Mouse (Mus musculus) stomach, postnatal 0 days (tissue): Measurements from ENCODE around the gene Dnajc15.

Source experiments
- CTCF ChIP-seq: IDR thresholded peaks from 2 replicates; pipeline ENCODE4 v1.5.1; 2016; ENCODE audit warnings: antibody characterized with exemption, low read depth, mild to moderate bottlenecking, moderate library complexity
- EP300 ChIP-seq: optimal IDR thresholded peaks from 2 replicates; pipeline ENCODE3; 2016; ENCODE audit warnings: antibody characterized with exemption

GRCm38 (mm10) chr14:77832359-77832758 lies 42.6 kb downstream of the Dnajc15 start:
- no peak for TF ChIP-seq EP300
- no peak for TF ChIP-seq CTCF
